Mouse (Mus musculus) adipose tissue, adult 10 weeks (tissue): ENCODE measurements around the gene Lbx1. TPM values are rescaled to one million over a fixed set of nuclear protein-coding genes. Genes with fewer than 3 reads are reported as not detected.

Experiments used
- polyA plus RNA-seq: library from polyadenylated mRNA; stranded (reverse); fragments of 350-450 nt; fragmentation: Illumina TruSeq; extraction: RNeasy Lipid Tissue Mini Kit (QIAGEN cat#74804); gene quantifications from one replicate; pipeline ENCODE4 v1.2.3, GENCODE M21; 2014; ENCODE audit warnings: low read depth, low replicate concordance

The Lbx1 gene
- polyA plus RNA-seq = not detected

GRCm38 (mm10) chr19:45235766-45236362 is at the start of gene Lbx1:
Gene Lbx1, minus strand, starts transcription at chr19:45235812.

Other genes starting within 250 kb of the Lbx1 start
- 10.0 TPM for gene Sema4g, start 246.7 kb downstream of the Lbx1 start, polyA plus RNA-seq
- gene Twnk, start 230.1 kb downstream of the Lbx1 start, polyA plus RNA-seq = 12.9 TPM
- gene Mrpl43, start 229.4 kb downstream of the Lbx1 start, polyA plus RNA-seq = 42.9 TPM
- 60.8 TPM for gene Lzts2, start 221.4 kb downstream of the Lbx1 start, polyA plus RNA-seq
- gene Pdzd7, start 190.1 kb downstream of the Lbx1 start, polyA plus RNA-seq = 0.21 TPM
- gene Sfxn3, start 188.3 kb downstream of the Lbx1 start, polyA plus RNA-seq = 47.0 TPM
- gene Kazald1, start 160.6 kb downstream of the Lbx1 start, polyA plus RNA-seq = 7.4 TPM
- not detected for gene Tlx1, start 85.1 kb downstream of the Lbx1 start, polyA plus RNA-seq
- gene Btrc, start 127.9 kb upstream of the Lbx1 start, polyA plus RNA-seq = 27.7 TPM